Mouse (Mus musculus) heart, embryonic 15.5 days (tissue): ENCODE results near the gene Gm13290. TPM values are rescaled to one million over a fixed set of nuclear protein-coding genes. Genes with fewer than 3 reads are reported as not detected.
"Not testable (repeated sequence)": the region's sequence is repeated elsewhere in the genome, so short reads cannot be mapped to it uniquely, and the experiment has no call there.

Experiments used
- ATAC-seq: fragments of 200-750 bp; cut with Nextera tagmentation; replicated peaks from 2 replicates; pipeline ENCODE4 v1.8.0; 2017; ENCODE audit warnings: low read depth, moderate TSS enrichment; ENCODE audit not compliant: insufficient number of reproducible peaks, insufficient read depth, low FRiP score
- H3K27ac ChIP-seq: fragments of 300-500 bp; sonication (generic); 2 replicates; pipeline ENCODE4 v1.5.1; 2015; ENCODE audit warnings: mild to moderate bottlenecking, inconsistent platforms
- H3K27me3 ChIP-seq: fragments of 300-500 bp; sonication (generic); 2 replicates; pipeline ENCODE4 v1.6.1; 2015; ENCODE audit warnings: inconsistent platforms
- H3K36me3 ChIP-seq: fragments of 300-500 bp; sonication (generic); 2 replicates; pipeline ENCODE4 v1.6.1; 2015; ENCODE audit warnings: mild to moderate bottlenecking, inconsistent platforms
- H3K4me1 ChIP-seq: fragments of 300-500 bp; sonication (generic); replicated peaks from 2 replicates; pipeline ENCODE4 v1.6.1; 2015; ENCODE audit warnings: inconsistent platforms
- H3K4me2 ChIP-seq: fragments of 300-500 bp; sonication (generic); 2 replicates; pipeline ENCODE4 v1.6.1; 2015; ENCODE audit warnings: inconsistent platforms, mild to moderate bottlenecking, moderate library complexity
- H3K4me3 ChIP-seq: fragments of 300-500 bp; sonication (generic); 2 replicates; pipeline ENCODE4 v1.5.1; 2015; ENCODE audit warnings: mild to moderate bottlenecking, inconsistent platforms
- H3K9ac ChIP-seq: fragments of 300-500 bp; sonication (generic); 2 replicates; pipeline ENCODE4 v1.6.1; 2015; ENCODE audit warnings: mild to moderate bottlenecking, inconsistent platforms
- H3K9me3 ChIP-seq: fragments of 300-500 bp; sonication (generic); replicated peaks from 2 replicates; pipeline ENCODE4 v1.6.1; 2016; ENCODE audit warnings: inconsistent platforms
- WGBS: fragments of 180-500 bp; shearing (Covaris S2); methylation state at CpG from one replicate; pipeline ENCODE4 v1.1.7; 2015; ENCODE audit warnings: mixed read lengths; 5-methylcytosine and 5-hydroxymethylcytosine counted together
- polyA plus RNA-seq: library from polyadenylated mRNA; unstranded; fragments of >200 nt; fragmentation: Nextera tagmentation; extraction: Ambion mirVana; gene quantifications from 2 replicates; pipeline ENCODE4 v1.2.1, GENCODE M21; 2015

The Gm13290 gene
- 0.48 TPM in 1 of 2 replicates, not detected in the other for polyA plus RNA-seq

DNA sequence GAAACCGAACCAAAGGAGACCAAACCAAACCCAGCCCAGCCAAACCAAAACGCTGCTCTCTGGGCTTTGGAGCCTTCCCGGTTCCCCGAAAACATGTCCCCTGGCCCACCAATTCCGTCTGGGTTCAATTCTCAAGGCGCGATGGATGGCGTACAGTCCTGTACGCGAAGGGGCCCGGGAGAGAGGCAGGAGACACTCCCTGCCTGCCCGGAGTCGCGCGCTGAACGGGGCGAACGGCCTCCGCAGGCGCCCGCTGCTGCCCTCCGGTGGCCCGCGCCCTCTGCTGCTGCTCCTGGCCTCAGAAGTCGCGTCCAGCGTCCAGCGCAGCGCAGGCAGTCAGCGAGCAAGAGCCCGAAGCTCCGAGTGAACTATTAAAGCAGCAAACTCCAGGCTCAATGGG lies at the start of gene Gm13290:
Gene Gm13290, plus strand, starts transcription at position 301 of the 400 bp plus-strand sequence.
- not testable (repeated sequence) for H3K4me1 ChIP-seq, H3K36me3 ChIP-seq, H3K27ac ChIP-seq, ATAC-seq, H3K4me3 ChIP-seq, H3K9ac ChIP-seq, H3K9me3 ChIP-seq, H3K4me2 ChIP-seq, H3K27me3 ChIP-seq
- no CpG with 5 or more reads among the region's 32 CpGs for WGBS

DNA sequence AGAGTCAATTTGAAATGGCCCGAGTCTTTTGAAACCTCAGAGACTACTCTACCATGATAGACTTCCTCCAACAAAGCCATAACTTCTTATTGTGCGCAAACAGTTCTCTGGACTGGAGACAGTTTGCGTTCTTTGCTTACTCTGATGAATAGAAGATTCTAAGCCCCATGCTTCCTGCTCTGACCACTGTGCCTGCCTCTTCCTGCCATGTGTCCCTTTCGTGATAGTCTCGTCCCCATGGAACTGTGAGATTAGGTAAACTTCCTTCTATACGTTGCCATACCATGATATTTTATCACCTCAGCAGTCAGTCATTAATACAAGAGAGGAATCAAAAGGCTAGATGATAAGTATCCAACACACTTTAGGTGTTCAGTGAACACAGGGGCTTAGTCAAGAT lies 46.9 kb upstream of the Gm13290 start:
- H3K9ac ChIP-seq: no peak overlapping the region
- H3K27me3 ChIP-seq: no peaks in the 10 kb centered on the region
- no peak overlapping the region for H3K27ac ChIP-seq
- ATAC-seq: no peak
- H3K4me3 ChIP-seq: no peak overlapping the region
- H3K4me1 ChIP-seq: no peaks in the 10 kb centered on the region
- H3K36me3 ChIP-seq: no peaks in the 10 kb centered on the region
- 70% methylated on average over 6 of the region's 6 CpGs for WGBS
- no peaks in the 10 kb centered on the region for H3K9me3 ChIP-seq
- no peak overlapping the region for H3K4me2 ChIP-seq

GRCm38 (mm10) chr4:88727324-88727723 lies 46.3 kb upstream of the Gm13290 start:
- 0% methylated on average over 1 of the region's 1 CpGs for WGBS
- Histone ChIP-seq H3K27me3 (no peaks in the 10 kb centered on the region), H3K4me3 (no peak overlapping the region), H3K4me1 (no peaks in the 10 kb centered on the region), H3K36me3 (no peaks in the 10 kb centered on the region), H3K27ac (no peak overlapping the region), H3K4me2 (no peak overlapping the region), H3K9ac (no peak overlapping the region), H3K9me3 (no peaks in the 10 kb centered on the region)
- no peak for ATAC-seq

DNA sequence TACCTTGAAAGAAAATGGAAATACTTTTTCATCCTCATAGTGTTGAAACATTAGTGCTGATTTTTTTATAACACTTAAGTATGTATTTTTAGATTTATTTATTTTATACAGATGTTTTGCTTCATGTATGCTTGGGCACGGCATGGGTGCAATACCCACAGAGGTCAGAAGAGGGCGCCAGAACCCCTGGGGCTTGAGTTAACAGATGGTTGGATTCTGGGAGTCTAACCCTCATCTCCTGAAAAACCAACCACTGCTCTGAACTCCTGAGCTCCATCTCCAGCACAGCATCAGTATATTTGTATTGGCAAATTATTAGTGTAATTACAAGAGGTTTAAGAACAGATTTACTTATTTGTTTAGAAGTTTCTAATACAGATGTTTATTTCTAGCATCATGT lies 35.2 kb upstream of the Gm13290 start:
- ATAC-seq: no peak

DNA sequence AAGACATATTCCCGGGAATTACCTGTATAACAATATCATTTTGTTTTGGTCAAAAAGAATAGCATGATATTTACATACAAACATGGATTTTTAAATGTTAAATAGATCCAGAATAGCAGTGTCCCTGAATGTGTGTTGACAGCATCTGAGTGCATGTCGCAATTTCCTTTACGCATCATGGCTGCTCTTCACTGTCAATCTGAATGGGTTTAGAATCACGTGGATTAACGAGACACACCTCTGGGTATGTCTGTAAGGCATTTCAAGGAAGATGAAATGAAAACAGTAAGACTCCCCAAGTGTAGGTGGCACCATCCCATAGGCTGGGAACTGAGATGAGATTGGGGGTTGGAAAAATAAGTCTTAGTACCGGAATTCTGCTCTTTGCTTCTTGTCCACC lies 34.6 kb upstream of the Gm13290 start:
- Histone ChIP-seq H3K4me1 (0 out of 2 replicates have a peak, but pooled peaks cover 4% of the 10 kb centered on the region), H3K9me3 (no peaks in the 10 kb centered on the region), H3K27ac (no peak overlapping the region), H3K4me3 (no peak overlapping the region), H3K4me2 (no peak overlapping the region), H3K9ac (no peak overlapping the region), H3K27me3 (no peaks in the 10 kb centered on the region; the same call in 1 of the 2 replicates), H3K36me3 (no peaks in the 10 kb centered on the region)
- no peak for ATAC-seq
- WGBS: 84% methylated on average over 6 of the region's 6 CpGs

More for the DNA sequence above, 35.2 kb upstream of the Gm13290 start:
- H3K4me2 ChIP-seq: no peak overlapping the region
- 0 out of 2 replicates have a peak, but pooled peaks cover 4% of the 10 kb centered on the region for H3K4me1 ChIP-seq
- no peaks in the 10 kb centered on the region; the same call in 1 of the 2 replicates for H3K27me3 ChIP-seq
- 2% methylated on average over 2 of the region's 2 CpGs for WGBS
- no peak overlapping the region for H3K4me3 ChIP-seq
- H3K27ac ChIP-seq: no peak overlapping the region
- H3K9me3 ChIP-seq: no peaks in the 10 kb centered on the region
- no peak overlapping the region for H3K9ac ChIP-seq
- no peaks in the 10 kb centered on the region for H3K36me3 ChIP-seq

DNA sequence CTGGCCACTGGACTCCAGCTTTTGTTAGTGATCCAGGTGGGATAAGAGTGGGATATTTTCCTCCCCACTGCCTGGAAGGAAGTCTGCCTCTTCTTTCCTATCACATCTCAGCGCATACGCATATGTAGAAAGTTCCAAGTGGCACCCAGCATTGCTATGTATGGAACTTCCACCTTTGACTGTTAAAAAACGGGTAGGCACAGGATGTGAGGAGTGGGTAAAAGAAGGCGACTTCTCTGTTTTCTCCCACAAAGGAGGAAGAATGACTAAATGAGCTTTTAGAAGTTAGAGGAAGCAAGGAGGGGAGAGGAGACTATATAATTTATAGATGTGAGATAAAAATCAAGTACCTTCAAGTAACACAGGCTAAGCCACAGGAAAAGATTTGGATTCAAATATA lies 32.2 kb upstream of the Gm13290 start:
- Histone ChIP-seq H3K9ac (no peak overlapping the region), H3K9me3 (no peaks in the 10 kb centered on the region), H3K4me2 (no peak overlapping the region), H3K4me3 (no peak overlapping the region), H3K36me3 (no peaks in the 10 kb centered on the region), H3K27ac (no peak overlapping the region), H3K27me3 (no peaks in the 10 kb centered on the region), H3K4me1 (0 out of 2 replicates have a peak, but pooled peaks cover 4% of the 10 kb centered on the region)
- no peak for ATAC-seq
- 84% methylated on average over 4 of the region's 4 CpGs for WGBS

DNA sequence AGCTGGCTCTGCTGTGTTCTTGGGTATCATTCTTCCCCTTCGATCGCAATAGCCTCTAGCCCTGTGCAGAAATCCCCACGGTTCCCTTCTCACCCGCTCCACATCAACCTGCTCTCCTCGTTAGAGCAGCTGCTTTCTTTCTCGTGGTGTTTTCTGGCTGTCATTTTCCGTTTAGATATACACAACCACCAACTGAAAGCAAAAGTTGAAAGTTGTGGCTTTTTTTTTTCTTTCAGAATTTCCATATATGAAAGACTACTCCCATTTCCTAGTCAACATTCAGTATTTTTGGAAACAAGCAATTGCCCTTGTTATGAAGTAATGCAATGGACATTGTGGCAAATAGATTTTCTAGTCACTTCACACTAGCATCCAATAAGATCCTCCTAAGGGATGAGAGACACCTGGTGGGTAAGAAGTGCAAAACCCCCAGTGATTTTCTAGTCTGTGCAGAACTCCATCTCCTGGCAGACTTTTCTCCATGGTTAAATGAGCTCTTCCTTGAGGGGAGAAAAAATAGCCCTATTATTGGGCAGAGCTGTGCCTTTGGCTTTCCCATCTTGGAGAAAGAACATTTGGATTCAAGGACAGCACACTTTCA lies 30.8 kb upstream of the Gm13290 start:
- Histone ChIP-seq H3K4me1 (0 out of 2 replicates have a peak, but pooled peaks cover 2% of the 10 kb centered on the region), H3K9ac (no peak overlapping the region), H3K36me3 (no peaks in the 10 kb centered on the region), H3K27me3 (no peaks in the 10 kb centered on the region), H3K4me3 (no peak overlapping the region), H3K9me3 (no peaks in the 10 kb centered on the region), H3K27ac (no peak overlapping the region), H3K4me2 (no peak overlapping the region)
- no peak for ATAC-seq
- WGBS: 64% methylated on average over 7 of the region's 7 CpGs

- Histone ChIP-seq H3K4me3 (no peak overlapping the region), H3K9ac (no peak overlapping the region), H3K9me3 (no peaks in the 10 kb centered on the region), H3K27ac (no peak overlapping the region), H3K27me3 (no peaks in the 10 kb centered on the region), H3K36me3 (no peaks in the 10 kb centered on the region), H3K4me2 (no peak overlapping the region), H3K4me1 (no peaks in the 10 kb centered on the region)
- WGBS: 60% methylated on average over 3 of the region's 3 CpGs
- no peak for ATAC-seq
Observed at GRCm38 (mm10) chr4:88744207-88744606, 29.4 kb upstream of the Gm13290 start.

- H3K4me3 ChIP-seq: no peak overlapping the region
- 45% methylated on average over 6 of the region's 6 CpGs for WGBS
- no peak overlapping the region for H3K9ac ChIP-seq
- no peaks in the 10 kb centered on the region for H3K9me3 ChIP-seq
- no peak overlapping the region for H3K4me2 ChIP-seq
- H3K27me3 ChIP-seq: no peaks in the 10 kb centered on the region
- no peak overlapping the region for H3K27ac ChIP-seq
- no peaks in the 10 kb centered on the region for H3K36me3 ChIP-seq
- ATAC-seq: no peak
- H3K4me1 ChIP-seq: no peaks in the 10 kb centered on the region
Observed at GRCm38 (mm10) chr4:88749926-88750325, 23.7 kb upstream of the Gm13290 start.

GRCm38 (mm10) chr4:88754818-88755340 lies 18.8 kb upstream of the Gm13290 start, which contains the start of gene Gm13271:
Gm13271 (plus strand) TSS chr4:88754868.
- H3K4me3 ChIP-seq, H3K27ac ChIP-seq, H3K4me2 ChIP-seq, H3K9me3 ChIP-seq, H3K4me1 ChIP-seq, H3K9ac ChIP-seq, ATAC-seq, H3K36me3 ChIP-seq, H3K27me3 ChIP-seq: not testable (repeated sequence)
- 76% methylated on average over 15 of the region's 15 CpGs for WGBS

GRCm38 (mm10) chr4:88756581-88757513 lies 16.8 kb upstream of the Gm13290 start:
- 7% methylated on average over 29 of the region's 31 CpGs for WGBS
- Histone ChIP-seq H3K27ac (peak overlapping the region; percentile 98), H3K9ac (peak overlapping the region; percentile 76), H3K4me2 (peak overlapping the region; percentile 83), H3K4me3 (peak overlapping the region; percentile 70)
- ATAC-seq, H3K27me3 ChIP-seq, H3K9me3 ChIP-seq, H3K36me3 ChIP-seq, H3K4me1 ChIP-seq: not testable (repeated sequence)
